Mouse (Mus musculus): Measurements from ENCODE around the gene Plin5.

- no peak for TF ChIP-seq EP300 (IDR thresholded peaks at IDR 0.05; ENCODE audit: low read depth in 1 of 2, low read length in 2 of 2)
- no peak for TF ChIP-seq POLR2A (IDR thresholded peaks at IDR 0.05; ENCODE audit: control insufficient read depth in 1 of 2, insufficient read depth in 1 of 2, low read depth in 1 of 2, low read length in 2 of 2, poor library complexity in 1 of 2)
- peak; percentile 86 to 95 (median 88) for TF ChIP-seq CTCF (IDR thresholded peaks at IDR 0.05 in 2 of 3, conservative IDR thresholded peaks at IDR 0.05 in 1 of 3; ENCODE audit: control insufficient read depth in 1 of 3, insufficient read depth in 1 of 3, low read depth in 2 of 3, low read length in 3 of 3, poor library complexity in 1 of 3, severe bottlenecking in 1 of 3)
- no peak for TF ChIP-seq MAFK (IDR thresholded peaks at IDR 0.05; ENCODE audit: borderline replicate concordance, low read depth, low read length)
- TF ChIP-seq ETS1 (IDR thresholded peaks at IDR 0.05; ENCODE audit: low read depth, low read length) = no peak
Measured at GRCm38 (mm10) chr17:56134463-56134971, 17.1 kb upstream of the Plin5 start.
